Mouse (Mus musculus) intestine, postnatal 0 days (tissue): ENCODE measurements around the gene Ubqln4. TPM values are rescaled to one million over a fixed set of nuclear protein-coding genes. Genes with fewer than 3 reads are reported as not detected.

Experiments
- ATAC-seq: fragments of 200-750 bp; cut with Nextera tagmentation; 2 replicates; pipeline ENCODE4 v1.8.0; 2017; ENCODE audit warnings: mild to moderate bottlenecking, moderate TSS enrichment, moderate library complexity
- H3K27ac ChIP-seq: fragments of 300-500 bp; sonication (generic); 2 replicates; pipeline ENCODE4 v1.5.1; 2014; ENCODE audit warnings: mild to moderate bottlenecking, low read depth, low read length, moderate library complexity
- H3K27me3 ChIP-seq: fragments of 300-500 bp; sonication (generic); replicated peaks from 2 replicates; pipeline ENCODE4 v1.6.1; 2014; ENCODE audit warnings: low read length, mixed read lengths; ENCODE audit not compliant: control insufficient read depth, insufficient read depth
- H3K36me3 ChIP-seq: fragments of 300-500 bp; sonication (generic); 2 replicates; pipeline ENCODE4 v1.6.1; 2014; ENCODE audit warnings: mild to moderate bottlenecking, moderate library complexity; ENCODE audit not compliant: control insufficient read depth, insufficient read depth
- H3K4me1 ChIP-seq: fragments of 300-500 bp; sonication (generic); replicated peaks from 2 replicates; pipeline ENCODE4 v1.6.1; 2014; ENCODE audit warnings: antibody characterized with exemption, low read length, mixed read lengths; ENCODE audit not compliant: control insufficient read depth, insufficient read depth
- H3K4me2 ChIP-seq: fragments of 300-500 bp; sonication (generic); replicated peaks from 2 replicates; pipeline ENCODE4 v1.6.1; 2014; ENCODE audit warnings: low read depth, mild to moderate bottlenecking, moderate library complexity
- H3K4me3 ChIP-seq: fragments of 300-500 bp; sonication (generic); 2 replicates; pipeline ENCODE4 v1.5.1; 2014; ENCODE audit warnings: low read depth, low read length
- H3K9ac ChIP-seq: fragments of 300-500 bp; sonication (generic); 2 replicates; pipeline ENCODE4 v1.6.1; 2014; ENCODE audit warnings: mild to moderate bottlenecking, low read depth, low read length
- H3K9me3 ChIP-seq: fragments of 300-500 bp; sonication (generic); 2 replicates; pipeline ENCODE4 v1.6.1; 2016; ENCODE audit warnings: mixed run types; ENCODE audit not compliant: control insufficient read depth
- CTCF ChIP-seq: sonication (generic); IDR thresholded peaks from 2 replicates; pipeline ENCODE4 v1.5.1; 2016; ENCODE audit warnings: low read depth, mild to moderate bottlenecking, control low read depth, antibody characterized with exemption, moderate library complexity
- WGBS: fragments of 180-500 bp; shearing (Covaris S2); extraction: QIAGEN DNeasy Blood & Tissue Kit; methylation state at CpG from one replicate; pipeline ENCODE4 v1.1.7; 2014; 5-methylcytosine and 5-hydroxymethylcytosine counted together
- polyA plus RNA-seq: library from polyadenylated mRNA; unstranded; fragments of >200 nt; fragmentation: Nextera tagmentation; extraction: Ambion mirVana; gene quantifications from 2 replicates; pipeline ENCODE4 v1.2.1, GENCODE M21; 2015

The Ubqln4 gene
- polyA plus RNA-seq, 1 experiment from 2014 or later: 17.3 TPM

GRCm38 (mm10) chr3:88567892-88568291 is 14.3 kb downstream of the Ubqln4 start:
- H3K4me1 ChIP-seq: peaks cover 3% of the 10 kb centered on the region; the same call in 1 of the 2 replicates
- TF ChIP-seq CTCF: no peak
- H3K27me3 ChIP-seq: no peaks in the 10 kb centered on the region
- H3K36me3 ChIP-seq: peaks cover 52% of the 10 kb centered on the region
- H3K27ac ChIP-seq: peak overlapping the region; percentile 91
- no peaks in the 10 kb centered on the region for H3K9me3 ChIP-seq
- no peak for ATAC-seq
- no peak overlapping the region for H3K9ac ChIP-seq
- no peak overlapping the region for H3K4me3 ChIP-seq
- WGBS: 81% methylated on average over 6 of the region's 6 CpGs
- H3K4me2 ChIP-seq: no peak overlapping the region

- H3K4me3 ChIP-seq: no peak overlapping the region
- peak; percentile 64 for ATAC-seq
- no peaks in the 10 kb centered on the region for H3K27me3 ChIP-seq
- 79% methylated on average over 2 of the region's 2 CpGs for WGBS
- no peak for TF ChIP-seq CTCF
- peak overlapping the region; percentile 91 for H3K27ac ChIP-seq
- peaks cover 46% of the 10 kb centered on the region for H3K36me3 ChIP-seq
- no peak overlapping the region for H3K9ac ChIP-seq
- no peaks in the 10 kb centered on the region for H3K9me3 ChIP-seq
- peaks cover 3% of the 10 kb centered on the region; the same call in 1 of the 2 replicates for H3K4me1 ChIP-seq
- no peak overlapping the region for H3K4me2 ChIP-seq
These were observed 15.1 kb downstream of the Ubqln4 start for GRCm38 (mm10) chr3:88568615-88569014.

DNA sequence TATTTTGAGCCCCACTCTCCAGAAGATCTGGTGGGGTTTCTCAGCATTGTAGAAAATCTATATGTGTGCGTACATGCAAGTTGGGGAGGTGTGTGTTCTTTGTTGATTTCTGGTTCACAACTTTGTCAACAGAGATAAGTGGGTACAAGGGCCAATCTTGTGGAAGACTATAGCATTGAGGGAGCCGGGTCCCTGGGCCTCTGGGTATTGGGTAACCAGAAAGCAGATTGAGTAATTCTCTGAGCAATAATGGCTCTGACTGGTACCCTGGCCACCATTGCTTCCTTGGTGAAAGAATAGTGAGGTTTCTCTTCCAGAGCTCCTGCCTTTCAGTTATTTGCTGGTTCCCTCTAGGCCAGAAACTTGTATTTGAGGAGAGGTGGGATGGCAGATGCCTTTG is 15.5 kb downstream of the Ubqln4 start:
- no peak overlapping the region for H3K4me3 ChIP-seq
- no peaks in the 10 kb centered on the region for H3K27me3 ChIP-seq
- peak overlapping the region; percentile 91 for H3K27ac ChIP-seq
- peak; percentile 86 for ATAC-seq
- peaks cover 3% of the 10 kb centered on the region; the same call in 1 of the 2 replicates for H3K4me1 ChIP-seq
- no peak overlapping the region for H3K9ac ChIP-seq
- no peaks in the 10 kb centered on the region for H3K9me3 ChIP-seq
- 46% methylated on average over 2 of the region's 2 CpGs for WGBS
- TF ChIP-seq CTCF: no peak
- H3K4me2 ChIP-seq: 0 out of 2 replicates have a peak overlapping the region, but pooled peaks have one; percentile 13
- peaks cover 41% of the 10 kb centered on the region for H3K36me3 ChIP-seq

GRCm38 (mm10) chr3:88569694-88570093 is 16.1 kb downstream of the Ubqln4 start:
- Histone ChIP-seq H3K4me2 (no peak overlapping the region), H3K4me3 (no peak overlapping the region), H3K36me3 (peaks cover 35% of the 10 kb centered on the region), H3K27ac (peak overlapping the region; percentile 91), H3K9me3 (no peaks in the 10 kb centered on the region), H3K4me1 (peaks cover 3% of the 10 kb centered on the region; the same call in 1 of the 2 replicates), H3K27me3 (no peaks in the 10 kb centered on the region), H3K9ac (no peak overlapping the region)
- ATAC-seq: no peak
- 90% methylated on average over 5 of the region's 5 CpGs for WGBS
- TF ChIP-seq CTCF: no peak

GRCm38 (mm10) chr3:88570341-88570740 is 16.8 kb downstream of the Ubqln4 start:
- no peak overlapping the region for H3K9ac ChIP-seq
- peaks cover 28% of the 10 kb centered on the region for H3K36me3 ChIP-seq
- 91% methylated on average over 10 of the region's 10 CpGs for WGBS
- H3K4me1 ChIP-seq: peaks cover 3% of the 10 kb centered on the region; the same call in 1 of the 2 replicates
- no peak for ATAC-seq
- no peaks in the 10 kb centered on the region for H3K9me3 ChIP-seq
- no peaks in the 10 kb centered on the region for H3K27me3 ChIP-seq
- TF ChIP-seq CTCF: no peak
- H3K4me2 ChIP-seq: no peak overlapping the region
- H3K4me3 ChIP-seq: no peak overlapping the region
- no peak overlapping the region for H3K27ac ChIP-seq

- no peaks in the 10 kb centered on the region for H3K9me3 ChIP-seq
- ATAC-seq: no peak
- peaks cover 3% of the 10 kb centered on the region; the same call in 1 of the 2 replicates for H3K4me1 ChIP-seq
- no peak overlapping the region for H3K27ac ChIP-seq
- peaks cover 13% of the 10 kb centered on the region for H3K36me3 ChIP-seq
- H3K9ac ChIP-seq: no peak overlapping the region
- TF ChIP-seq CTCF: no peak
- H3K4me3 ChIP-seq: no peak overlapping the region
- no peak overlapping the region for H3K4me2 ChIP-seq
- H3K27me3 ChIP-seq: no peaks in the 10 kb centered on the region
- 68% methylated on average over 1 of the region's 1 CpGs for WGBS
These were observed 18.3 kb downstream of the Ubqln4 start for GRCm38 (mm10) chr3:88571856-88572255.

DNA sequence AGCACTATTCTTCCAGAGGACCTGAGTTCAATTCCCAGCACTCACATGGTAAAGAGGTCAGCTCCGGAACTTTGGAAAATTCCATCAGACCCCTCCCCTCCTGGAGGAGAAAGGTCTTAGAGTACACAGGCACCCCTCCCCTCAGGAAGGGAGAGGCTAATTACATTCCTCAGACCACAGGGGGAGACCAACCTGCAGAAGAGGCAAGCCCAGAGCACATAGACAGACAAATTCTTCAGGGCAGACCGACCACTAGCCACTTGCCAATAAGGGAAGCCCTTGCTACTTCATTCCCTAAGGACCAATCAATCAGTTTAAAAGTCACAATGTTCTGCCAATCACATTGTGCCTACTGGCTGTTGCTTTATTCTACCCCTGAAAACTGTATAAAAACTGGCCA is 19.3 kb downstream of the Ubqln4 start:
- Histone ChIP-seq H3K36me3 (peaks cover 10% of the 10 kb centered on the region), H3K27me3 (no peaks in the 10 kb centered on the region), H3K4me1 (peaks cover 3% of the 10 kb centered on the region; the same call in 1 of the 2 replicates), H3K4me3 (no peak overlapping the region), H3K4me2 (no peak overlapping the region), H3K9me3 (no peaks in the 10 kb centered on the region), H3K9ac (no peak overlapping the region), H3K27ac (no peak overlapping the region)
- TF ChIP-seq CTCF: no peak
- ATAC-seq: no peak
- WGBS: 72% methylated on average over 2 of the region's 2 CpGs
